Mouse (Mus musculus) MEL (cell line): ENCODE measurements around the gene Auts2. TPM values are rescaled to one million over a fixed set of nuclear protein-coding genes. Genes with fewer than 3 reads are reported as not detected.

Experiments
- DNase-seq: peaks from one replicate; pipeline ENCODE4 v3.0.0; 2011; ENCODE audit warnings: low read depth, low spot score
- H3K27ac ChIP-seq: 2 replicates; pipeline ENCODE4 v1.5.1; 2012; ENCODE audit warnings: low read depth, mild to moderate bottlenecking, control low read depth, low read length, moderate library complexity; ENCODE audit not compliant: control insufficient read depth
- H3K27me3 ChIP-seq, 2 experiments: fragments of 150-350 bp in 1 of 2; sonication (generic) in 1 of 2; 2 replicates each; pipeline ENCODE4 v1.6.1; 2012; ENCODE audit warnings: low read length in 2 of 2, mild to moderate bottlenecking in 2 of 2, improper control_type of control experiment in 1 of 2, moderate library complexity in 1 of 2; ENCODE audit not compliant: insufficient read depth in 2 of 2, control insufficient read depth in 1 of 2
- H3K36me3 ChIP-seq, 2 experiments: 2 replicates each; pipeline ENCODE4 v1.6.1; 2012 to 2014; ENCODE audit warnings: low read length in 2 of 2, improper control_type of control experiment in 1 of 2, inconsistent platforms in 1 of 2, mild to moderate bottlenecking in 1 of 2; ENCODE audit not compliant: insufficient read depth in 2 of 2, control insufficient read depth in 1 of 2
- H3K4me1 ChIP-seq, 2 experiments: fragments of 150-350 bp in 1 of 2; sonication (generic) in 1 of 2; 2 replicates each; pipeline ENCODE4 v1.6.1; 2012; ENCODE audit warnings: low read length in 2 of 2, improper control_type of control experiment in 1 of 2, mild to moderate bottlenecking in 1 of 2; ENCODE audit not compliant: insufficient read depth in 2 of 2, control insufficient read depth in 1 of 2
- H3K4me3 ChIP-seq, 2 experiments: fragments of 150-350 bp in 1 of 2; sonication (generic) in 1 of 2; 2 replicates each; pipeline ENCODE4 v1.5.1; 2012; ENCODE audit warnings: low read depth in 2 of 2, low read length in 2 of 2, mild to moderate bottlenecking in 2 of 2, moderate library complexity in 2 of 2, control low read depth in 1 of 2, improper control_type of control experiment in 1 of 2; ENCODE audit not compliant: control insufficient read depth in 1 of 2, insufficient read depth in 1 of 2
- H3K79me2 ChIP-seq: 2 replicates; pipeline ENCODE4 v1.6.1; 2012; ENCODE audit warnings: mild to moderate bottlenecking, low read length, moderate library complexity; ENCODE audit not compliant: control insufficient read depth, poor library complexity, insufficient read depth
- H3K9ac ChIP-seq: 2 replicates; pipeline ENCODE4 v1.6.1; 2012; ENCODE audit warnings: low read depth, mild to moderate bottlenecking, control low read depth, low read length, moderate library complexity; ENCODE audit not compliant: control insufficient read depth, poor library complexity, severe bottlenecking
- H3K9me3 ChIP-seq: fragments of 150-350 bp; sonication (generic); replicated peaks from 2 replicates; pipeline ENCODE4 v1.6.1; 2012; ENCODE audit warnings: mild to moderate bottlenecking, low read length, improper control_type of control experiment, moderate library complexity; ENCODE audit not compliant: insufficient read depth
- BHLHE40 ChIP-seq: IDR thresholded peaks from 2 replicates; pipeline ENCODE4 v1.6.1; 2012; ENCODE audit warnings: low read depth, mild to moderate bottlenecking, inconsistent platforms, low read length, improper control_type of control experiment, borderline replicate concordance
- CHD2 ChIP-seq: IDR thresholded peaks from 2 replicates; pipeline ENCODE4 v1.6.1; 2011; ENCODE audit warnings: low read length, improper control_type of control experiment
- E2F4 ChIP-seq: IDR thresholded peaks from 2 replicates; pipeline ENCODE4 v1.6.1; 2011; ENCODE audit warnings: low read depth, low read length, improper control_type of control experiment, borderline replicate concordance
- ELF1 ChIP-seq: IDR thresholded peaks from 2 replicates; pipeline ENCODE4 v1.6.1; 2014; ENCODE audit warnings: low read depth, mild to moderate bottlenecking, inconsistent platforms, low read length, improper control_type of control experiment, moderate library complexity
- EP300 ChIP-seq, 2 experiments: IDR thresholded peaks; 2 replicates each; pipeline ENCODE4 v1.6.1; 2011; ENCODE audit warnings: improper control_type of control experiment in 2 of 2, low read length in 2 of 2, low read depth in 1 of 2, mild to moderate bottlenecking in 1 of 2
- GABPA ChIP-seq: IDR thresholded peaks from 2 replicates; pipeline ENCODE4 v1.6.1; 2012; ENCODE audit warnings: low read depth, mild to moderate bottlenecking, inconsistent platforms, low read length, improper control_type of control experiment, moderate library complexity
- GATA1 ChIP-seq: IDR thresholded peaks from 2 replicates; pipeline ENCODE4 v1.6.1; 2011; ENCODE audit warnings: low read depth, low read length, improper control_type of control experiment
- HCFC1 ChIP-seq: IDR thresholded peaks from 2 replicates; pipeline ENCODE4 v1.6.1; 2012; ENCODE audit warnings: low read depth, mild to moderate bottlenecking, inconsistent platforms, low read length, improper control_type of control experiment, moderate library complexity
- MAFK ChIP-seq: IDR thresholded peaks from 2 replicates; pipeline ENCODE4 v1.6.1; 2011; ENCODE audit warnings: low read depth, mild to moderate bottlenecking, low read length, improper control_type of control experiment, borderline replicate concordance
- MAZ ChIP-seq: IDR thresholded peaks from 2 replicates; pipeline ENCODE4 v1.6.1; 2012; ENCODE audit warnings: low read depth, mild to moderate bottlenecking, inconsistent platforms, low read length, improper control_type of control experiment
- MYC ChIP-seq: IDR thresholded peaks from 2 replicates; pipeline ENCODE4 v1.6.1; 2011; ENCODE audit warnings: low read depth, mild to moderate bottlenecking, low read length, improper control_type of control experiment, moderate library complexity
- NRF1 ChIP-seq: IDR thresholded peaks from 2 replicates; pipeline ENCODE4 v1.6.1; 2014; ENCODE audit warnings: low read depth, mild to moderate bottlenecking, inconsistent platforms, low read length, improper control_type of control experiment, moderate library complexity; ENCODE audit not compliant: poor library complexity, insufficient read depth, severe bottlenecking
- POLR2A ChIP-seq, 2 experiments: IDR thresholded peaks; 2 replicates each; pipeline ENCODE4 v1.6.1; 2011 to 2012; ENCODE audit warnings: low read length in 2 of 2, mild to moderate bottlenecking in 2 of 2, control low read depth in 1 of 2, improper control_type of control experiment in 1 of 2, low read depth in 1 of 2, moderate library complexity in 1 of 2; ENCODE audit not compliant: control insufficient read depth in 1 of 2, insufficient read depth in 1 of 2, poor library complexity in 1 of 2
- POLR2AphosphoS2 ChIP-seq: IDR thresholded peaks from 2 replicates; pipeline ENCODE4 v1.6.1; 2011; ENCODE audit warnings: low read length, improper control_type of control experiment
- POLR2AphosphoS5 ChIP-seq: IDR thresholded peaks from 2 replicates; pipeline ENCODE4 v1.6.1; 2012; ENCODE audit warnings: low read depth, borderline replicate concordance, mild to moderate bottlenecking, inconsistent platforms, low read length, moderate library complexity, mixed read lengths
- SIN3A ChIP-seq: IDR thresholded peaks from 2 replicates; pipeline ENCODE4 v1.6.1; 2012; ENCODE audit warnings: low read length, improper control_type of control experiment, inconsistent platforms
- SMC3 ChIP-seq: IDR thresholded peaks from 2 replicates; pipeline ENCODE4 v1.6.1; 2011; ENCODE audit warnings: low read depth, low read length, improper control_type of control experiment
- TBP ChIP-seq: IDR thresholded peaks from 2 replicates; pipeline ENCODE4 v1.8.0; 2011; ENCODE audit warnings: low read depth, low read length, improper control_type of control experiment
- UBTF ChIP-seq: IDR thresholded peaks from 2 replicates; pipeline ENCODE4 v1.6.1; 2012; ENCODE audit warnings: low read depth, mild to moderate bottlenecking, inconsistent platforms, low read length, improper control_type of control experiment, moderate library complexity, borderline replicate concordance; ENCODE audit not compliant: insufficient read depth
- ZC3H11A ChIP-seq: IDR thresholded peaks from 2 replicates; pipeline ENCODE4 v1.6.1; 2012; ENCODE audit warnings: low read depth, mild to moderate bottlenecking, inconsistent platforms, low read length, improper control_type of control experiment
- ZKSCAN1 ChIP-seq: IDR thresholded peaks from 2 replicates; pipeline ENCODE4 v1.6.1; 2012; ENCODE audit warnings: low read depth, mild to moderate bottlenecking, inconsistent platforms, low read length, improper control_type of control experiment, moderate library complexity
- polyA plus RNA-seq, 2 experiments: library from polyadenylated mRNA; stranded (reverse) in 1 of 2; unstranded in 1 of 2; fragments of >175 nt in 1 of 2; fragments of >200 nt in 1 of 2; gene quantifications; 2 replicates each; pipeline versions ENCODE4 v1.2.1 to v1.2.4; 2012; ENCODE audit warnings: low replicate concordance in 2 of 2, low read depth in 1 of 2; ENCODE audit not compliant: insufficient read length in 2 of 2, insufficient read depth in 1 of 2, missing spikeins in 1 of 2
- total RNA-seq: library from RNA; depleted of rRNA; stranded (reverse); fragments of 300-350 nt; gene quantifications from 2 replicates; pipeline ENCODE4 v1.2.3, GENCODE M21; 2012

Auts2 gene
- total and polyA plus RNA-seq, 3 experiments = not detected

- Histone ChIP-seq H3K79me2 (no peaks in the 10 kb centered on the region), H3K9me3 (no peaks in the 10 kb centered on the region), H3K36me3 (no peaks in the 10 kb centered on the region), H3K27me3 (no peaks in the 10 kb centered on the region), H3K4me3 (no peak overlapping the region), H3K4me1 (no peaks in the 10 kb centered on the region), H3K27ac (no peak overlapping the region), H3K9ac (no peak overlapping the region)
- no peak for DNase-seq
- TF ChIP-seq UBTF (no peak), POLR2A (IDR thresholded peaks at IDR 0.05; ENCODE audit: control insufficient read depth in 1 of 2, insufficient read depth in 1 of 2, low read depth in 1 of 2, low read length in 2 of 2, poor library complexity in 1 of 2) (no peak), MYC (no peak), BHLHE40 (no peak), NRF1 (no peak), TBP (no peak), SIN3A (no peak), GABPA (no peak), POLR2AphosphoS5 (no peak)
Measured at GRCm38 (mm10) chr5:131711474-131712129, 831.5 kb downstream of the Auts2 start.

- H3K4me3 ChIP-seq = no peak overlapping the region
- H3K4me1 ChIP-seq = no peaks in the 10 kb centered on the region
- no peaks in the 10 kb centered on the region for H3K36me3 ChIP-seq
- no peak overlapping the region for H3K27ac ChIP-seq
- DNase-seq = no peak
- no peaks in the 10 kb centered on the region for H3K27me3 ChIP-seq
- H3K79me2 ChIP-seq = no peaks in the 10 kb centered on the region
- TF ChIP-seq MAZ = no peak
- no peak for TF ChIP-seq NRF1
- no peak for TF ChIP-seq EP300 (IDR thresholded peaks at IDR 0.05; ENCODE audit: low read depth in 1 of 2, low read length in 2 of 2)
- no peak for TF ChIP-seq GATA1
- no peak for TF ChIP-seq POLR2AphosphoS2
- TF ChIP-seq E2F4 = no peak
- no peak for TF ChIP-seq ZC3H11A
- TF ChIP-seq HCFC1 = no peak
- TF ChIP-seq CHD2 = no peak
- TF ChIP-seq ELF1 = no peak
- no peak for TF ChIP-seq ZKSCAN1
- no peak for TF ChIP-seq MYC
- TF ChIP-seq BHLHE40 = no peak
- no peak for TF ChIP-seq POLR2AphosphoS5
- no peak for TF ChIP-seq POLR2A (IDR thresholded peaks at IDR 0.05; ENCODE audit: control insufficient read depth in 1 of 2, insufficient read depth in 1 of 2, low read depth in 1 of 2, low read length in 2 of 2, poor library complexity in 1 of 2)
- no peak for TF ChIP-seq SMC3
- no peak for TF ChIP-seq MAFK
- TF ChIP-seq, all 39 proteins: peak for 0
- no peaks in the 10 kb centered on the region for H3K9me3 ChIP-seq
- no peak overlapping the region for H3K9ac ChIP-seq
Measured at GRCm38 (mm10) chr5:131710735-131711473, 832.2 kb downstream of the Auts2 start.
